Mouse (Mus musculus): ENCODE measurements around the gene Wdr66. TPM values are rescaled to one million over a fixed set of nuclear protein-coding genes. Genes with fewer than 3 reads are reported as not detected.

Wdr66 gene
- polyA plus RNA-seq, 1 experiment from 2014 or later, result 2.5 TPM

DNA sequence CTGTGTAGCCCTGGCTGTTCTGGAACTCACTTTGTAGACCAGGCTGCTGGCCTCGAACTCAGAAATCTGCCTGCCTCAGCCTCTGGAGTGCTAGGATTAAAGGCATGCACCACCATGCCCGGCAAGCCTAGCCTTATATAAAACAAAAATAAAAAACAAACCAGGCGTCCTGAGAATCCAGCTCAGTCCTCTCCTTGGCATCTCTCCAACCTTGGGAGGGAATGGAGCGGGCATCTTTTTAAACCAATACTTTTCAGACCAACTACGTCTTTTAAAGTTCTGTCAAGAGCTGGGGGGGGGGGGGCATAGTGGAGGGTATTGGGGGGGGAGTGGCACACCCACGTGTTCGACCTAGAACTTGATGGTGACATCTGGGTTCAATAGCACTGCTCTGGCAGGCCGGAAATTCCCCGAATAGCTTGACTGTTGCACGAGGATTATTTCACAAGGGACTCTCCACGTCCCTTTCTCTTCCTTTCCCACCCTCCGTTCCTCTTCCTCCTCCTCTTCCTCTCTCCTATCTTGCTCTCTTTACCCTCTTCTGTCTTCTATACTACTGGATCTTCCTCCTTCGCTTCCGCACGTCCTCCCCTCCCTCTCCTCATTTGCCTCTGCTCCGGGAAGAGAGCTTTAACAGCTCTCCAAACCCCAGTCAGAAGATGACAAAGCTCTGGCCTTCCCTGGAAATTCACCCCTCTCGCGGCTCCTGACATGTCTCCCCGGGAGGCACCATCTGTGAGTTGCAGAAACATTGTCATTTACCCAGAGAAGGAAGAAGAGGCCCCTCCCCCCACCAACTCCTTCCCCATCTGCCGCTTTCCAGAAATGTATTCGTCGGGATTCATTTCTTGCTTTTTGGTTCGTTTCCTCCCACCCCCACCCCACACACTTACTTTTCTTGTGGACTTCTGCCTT lies 5.2 kb downstream of the Wdr66 start:
- peak; percentile 77 for DNase-seq (ENCODE audit: low spot score)

DNA sequence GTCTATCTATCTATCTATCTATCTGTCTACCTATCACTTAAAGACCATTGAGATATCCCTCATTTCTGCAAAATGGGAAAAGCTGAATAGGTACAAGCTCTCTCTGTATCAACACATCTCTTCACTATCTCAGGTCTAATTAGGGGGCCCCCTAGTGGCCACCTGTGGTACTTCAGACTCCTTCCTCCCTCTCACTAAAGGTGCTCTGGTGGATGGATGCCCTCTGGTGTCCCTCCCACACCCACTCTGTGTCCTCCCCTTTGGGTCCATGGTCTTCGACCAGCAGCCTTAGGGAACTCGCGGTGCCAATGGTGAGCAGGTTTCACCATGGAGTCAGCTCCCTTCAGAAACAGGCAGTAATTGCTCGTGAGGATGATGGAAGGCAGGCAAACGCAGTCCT lies 7.1 kb downstream of the Wdr66 start:
- no peak for ATAC-seq (ENCODE audit: low read depth)
- 56% methylated on average over 5 of the region's 5 CpGs for WGBS
- Histone ChIP-seq H3K4me1 (ENCODE audit: control insufficient read depth, insufficient read depth, low read length) (no peaks in the 10 kb centered on the region), H3K9ac (ENCODE audit: low read depth, low read length) (no peak overlapping the region), H3K4me3 (ENCODE audit: low read depth, low read length) (no peak overlapping the region), H3K36me3 (ENCODE audit: control insufficient read depth, insufficient read depth, low read length) (no peaks in the 10 kb centered on the region), H3K4me2 (ENCODE audit: low read depth, low read length) (no peak overlapping the region), H3K27ac (replicated peaks; ENCODE audit: low read depth, low read length) (no peak overlapping the region), H3K9me3 (ENCODE audit: control insufficient read depth, low read length) (no peaks in the 10 kb centered on the region), H3K27me3 (replicated peaks; ENCODE audit: control insufficient read depth, insufficient read depth, low read length) (no peaks in the 10 kb centered on the region)
- DNase-seq (ENCODE audit: low spot score), result no peak

More for the DNA sequence above, 5.2 kb downstream of the Wdr66 start:
- Histone ChIP-seq H3K4me1 (ENCODE audit: control insufficient read depth, insufficient read depth, low read length) (no peaks in the 10 kb centered on the region), H3K27ac (replicated peaks; ENCODE audit: low read depth, low read length) (peak overlapping the region; percentile 88), H3K4me3 (ENCODE audit: low read depth, low read length) (peak overlapping the region; percentile 21), H3K27me3 (replicated peaks; ENCODE audit: control insufficient read depth, insufficient read depth, low read length) (no peaks in the 10 kb centered on the region), H3K9ac (ENCODE audit: low read depth, low read length) (0 out of 2 replicates have a peak overlapping the region, but pooled peaks have one; percentile 32), H3K9me3 (ENCODE audit: control insufficient read depth, low read length) (no peaks in the 10 kb centered on the region), H3K36me3 (ENCODE audit: control insufficient read depth, insufficient read depth, low read length) (no peaks in the 10 kb centered on the region), H3K4me2 (ENCODE audit: low read depth, low read length) (peak overlapping the region; percentile 47)
- ATAC-seq (ENCODE audit: low read depth), result peak; percentile 41; the same call in 1 of the 2 replicates
- WGBS, result 19% methylated on average over 23 of the region's 23 CpGs

DNA sequence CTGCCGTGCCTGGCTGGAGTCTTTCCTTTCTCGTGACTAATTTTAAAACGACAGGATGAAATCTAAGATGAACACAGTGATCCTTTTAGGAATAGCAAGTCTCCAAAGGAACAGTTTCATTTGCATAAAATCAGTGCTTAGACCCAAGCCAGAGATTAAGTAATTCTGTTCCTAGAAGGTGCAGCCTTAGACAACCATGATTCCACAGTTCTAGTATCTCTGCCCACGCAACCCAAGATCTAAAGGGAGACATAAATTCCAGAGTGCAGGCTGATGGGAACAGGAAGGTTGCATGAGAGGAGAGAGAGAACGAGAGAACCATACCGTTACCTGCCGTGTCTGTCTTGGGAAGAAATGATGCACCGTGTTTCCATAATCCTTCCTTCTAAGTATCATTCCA lies 8.8 kb downstream of the Wdr66 start:
- Histone ChIP-seq H3K9ac (ENCODE audit: low read depth, low read length) (no peak overlapping the region), H3K36me3 (ENCODE audit: control insufficient read depth, insufficient read depth, low read length) (no peaks in the 10 kb centered on the region), H3K27me3 (replicated peaks; ENCODE audit: control insufficient read depth, insufficient read depth, low read length) (no peaks in the 10 kb centered on the region), H3K4me2 (ENCODE audit: low read depth, low read length) (no peak overlapping the region), H3K9me3 (ENCODE audit: control insufficient read depth, low read length) (no peaks in the 10 kb centered on the region), H3K4me3 (ENCODE audit: low read depth, low read length) (no peak overlapping the region), H3K27ac (replicated peaks; ENCODE audit: low read depth, low read length) (no peak overlapping the region), H3K4me1 (ENCODE audit: control insufficient read depth, insufficient read depth, low read length) (no peaks in the 10 kb centered on the region)
- DNase-seq (ENCODE audit: low spot score), result no peak
- 69% methylated on average over 8 of the region's 8 CpGs for WGBS
- ATAC-seq (ENCODE audit: low read depth), result no peak

DNA sequence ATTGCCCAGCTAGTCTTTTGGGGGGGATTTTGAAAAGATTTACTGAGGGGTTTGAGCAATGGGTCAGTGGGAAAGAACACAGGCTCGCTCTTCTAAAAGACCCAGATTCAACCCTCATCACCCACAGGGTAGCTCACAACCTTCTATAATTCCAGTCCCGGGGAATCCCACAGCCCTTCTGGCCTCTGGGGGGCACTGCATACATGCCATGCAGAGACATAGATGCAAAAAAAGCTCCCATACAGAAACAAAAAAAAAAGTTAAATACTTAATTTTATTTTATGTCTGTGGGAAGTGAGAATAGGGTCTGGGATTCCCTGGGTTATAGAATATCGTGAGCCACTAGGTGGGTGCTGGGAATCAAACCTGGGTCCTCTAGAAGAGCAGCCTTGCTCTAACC lies 15.0 kb downstream of the Wdr66 start:
- no peak for DNase-seq (ENCODE audit: low spot score)
- Histone ChIP-seq H3K4me1 (ENCODE audit: control insufficient read depth, insufficient read depth, low read length) (peaks cover 7% of the 10 kb centered on the region), H3K27ac (replicated peaks; ENCODE audit: low read depth, low read length) (no peak overlapping the region), H3K27me3 (replicated peaks; ENCODE audit: control insufficient read depth, insufficient read depth, low read length) (no peaks in the 10 kb centered on the region), H3K4me2 (ENCODE audit: low read depth, low read length) (no peak overlapping the region), H3K36me3 (ENCODE audit: control insufficient read depth, insufficient read depth, low read length) (no peaks in the 10 kb centered on the region), H3K4me3 (ENCODE audit: low read depth, low read length) (no peak overlapping the region), H3K9me3 (ENCODE audit: control insufficient read depth, low read length) (peaks cover 3% of the 10 kb centered on the region; the same call in 1 of the 2 replicates), H3K9ac (ENCODE audit: low read depth, low read length) (no peak overlapping the region)
- no peak for ATAC-seq (ENCODE audit: low read depth)
- WGBS, result 85% methylated on average over 3 of the region's 3 CpGs

DNA sequence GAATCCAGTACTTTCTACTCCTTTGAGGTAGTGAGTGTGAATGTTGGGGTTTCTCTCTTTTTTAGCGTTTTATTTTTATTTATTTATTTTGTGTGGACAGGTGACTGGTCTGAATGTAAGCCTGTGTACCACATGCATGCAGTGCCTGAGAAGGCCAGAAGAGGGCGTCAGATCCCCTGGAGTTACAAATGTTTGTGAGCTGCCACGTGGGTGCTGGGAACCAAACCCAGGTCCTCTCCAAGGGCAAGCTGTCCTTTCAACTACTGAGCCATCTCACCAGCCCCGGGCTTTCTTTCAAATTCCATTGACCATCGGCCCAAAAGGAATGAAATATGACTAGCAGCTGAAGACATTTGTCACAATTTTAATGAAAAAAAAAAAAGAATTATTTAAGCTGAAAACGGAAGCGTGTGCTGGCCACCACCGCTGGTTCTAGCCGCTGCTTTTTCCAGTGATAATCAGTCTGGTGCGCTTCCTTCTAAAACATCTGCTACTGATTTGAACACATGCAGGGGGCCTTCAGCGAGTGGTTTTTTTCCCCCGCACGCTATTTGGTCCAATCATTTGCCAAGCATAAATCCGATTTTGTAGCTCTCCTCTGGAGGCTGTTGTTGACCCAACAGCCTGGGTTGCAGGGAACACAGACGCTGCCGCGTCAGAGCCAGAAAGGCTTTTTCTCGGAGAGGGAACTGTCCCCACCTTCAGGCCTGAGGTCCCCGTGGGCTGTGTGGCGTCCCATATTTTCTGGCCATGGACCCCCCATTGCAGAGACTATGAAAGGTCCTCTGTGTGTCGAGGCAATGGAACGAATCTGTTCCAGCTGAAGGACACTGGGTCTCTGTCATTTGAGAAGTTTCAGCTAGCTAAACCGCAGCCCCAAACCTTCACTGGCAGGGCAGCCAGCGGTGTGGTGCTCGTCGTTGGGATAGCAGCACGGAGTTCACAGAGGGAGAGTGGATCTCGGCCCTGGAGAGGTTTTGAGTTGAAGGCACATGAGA lies 16.9 kb downstream of the Wdr66 start:
- peak overlapping the region; percentile 76 for H3K27ac ChIP-seq (replicated peaks; ENCODE audit: low read depth, low read length)
- no peaks in the 10 kb centered on the region for H3K36me3 ChIP-seq (ENCODE audit: control insufficient read depth, insufficient read depth, low read length)
- H3K9me3 ChIP-seq (ENCODE audit: control insufficient read depth, low read length), result peaks cover 3% of the 10 kb centered on the region; the same call in 1 of the 2 replicates
- H3K4me1 ChIP-seq (ENCODE audit: control insufficient read depth, insufficient read depth, low read length), result peaks cover 7% of the 10 kb centered on the region
- H3K9ac ChIP-seq (ENCODE audit: low read depth, low read length), result no peak overlapping the region; the same call in 1 of the 2 replicates
- no peak overlapping the region for H3K4me3 ChIP-seq (ENCODE audit: low read depth, low read length)
- DNase-seq (ENCODE audit: low spot score) (peak; percentile 71), ATAC-seq (ENCODE audit: low read depth) (no peak)
- peak overlapping the region; percentile 39 for H3K4me2 ChIP-seq (ENCODE audit: low read depth, low read length)
- WGBS, result 38% methylated on average over 28 of the region's 28 CpGs
- no peaks in the 10 kb centered on the region for H3K27me3 ChIP-seq (replicated peaks; ENCODE audit: control insufficient read depth, insufficient read depth, low read length)

- Histone ChIP-seq H3K9ac (ENCODE audit: low read depth, low read length) (no peak overlapping the region), H3K9me3 (ENCODE audit: control insufficient read depth, low read length) (peaks cover 3% of the 10 kb centered on the region; the same call in 1 of the 2 replicates), H3K4me2 (ENCODE audit: low read depth, low read length) (no peak overlapping the region), H3K4me3 (ENCODE audit: low read depth, low read length) (no peak overlapping the region), H3K4me1 (ENCODE audit: control insufficient read depth, insufficient read depth, low read length) (peaks cover 7% of the 10 kb centered on the region), H3K27me3 (replicated peaks; ENCODE audit: control insufficient read depth, insufficient read depth, low read length) (no peaks in the 10 kb centered on the region), H3K36me3 (ENCODE audit: control insufficient read depth, insufficient read depth, low read length) (no peaks in the 10 kb centered on the region), H3K27ac (replicated peaks; ENCODE audit: low read depth, low read length) (no peak overlapping the region)
- ATAC-seq (ENCODE audit: low read depth), result peak; percentile 53; the same call in 1 of the 2 replicates
- WGBS, result 23% methylated on average over 11 of the region's 11 CpGs
- DNase-seq (ENCODE audit: low spot score), result no peak
These were observed 19.0 kb downstream of the Wdr66 start for GRCm38 (mm10) chr5:123270917-123271316.

DNA sequence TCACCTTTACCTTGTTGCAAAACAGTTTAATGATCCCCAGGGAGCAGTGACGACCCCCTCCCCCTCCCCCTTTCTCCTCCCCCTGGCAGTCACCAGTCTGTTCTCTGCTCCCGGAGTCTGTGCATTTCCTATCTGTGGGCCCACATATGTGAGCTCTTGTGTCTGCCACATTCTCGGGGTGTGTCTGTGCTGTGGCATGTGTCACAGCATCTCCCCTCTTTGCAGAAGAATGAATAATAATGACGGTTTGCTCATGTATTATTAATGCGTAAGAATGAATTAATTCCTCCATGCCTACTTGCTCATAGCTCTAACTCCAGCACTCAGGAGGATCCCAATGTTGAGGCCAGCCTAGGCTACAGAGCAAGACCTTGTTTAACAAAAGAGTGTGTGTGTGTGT lies 21.0 kb downstream of the Wdr66 start:
- H3K9ac ChIP-seq (ENCODE audit: low read depth, low read length), result no peak overlapping the region
- ATAC-seq (ENCODE audit: low read depth), result no peak
- DNase-seq (ENCODE audit: low spot score), result no peak
- H3K4me1 ChIP-seq (ENCODE audit: control insufficient read depth, insufficient read depth, low read length), result peaks cover 17% of the 10 kb centered on the region
- 75% methylated on average over 5 of the region's 5 CpGs for WGBS
- no peaks in the 10 kb centered on the region for H3K27me3 ChIP-seq (replicated peaks; ENCODE audit: control insufficient read depth, insufficient read depth, low read length)
- peaks cover 3% of the 10 kb centered on the region; the same call in 1 of the 2 replicates for H3K9me3 ChIP-seq (ENCODE audit: control insufficient read depth, low read length)
- H3K4me3 ChIP-seq (ENCODE audit: low read depth, low read length), result no peak overlapping the region
- no peak overlapping the region for H3K4me2 ChIP-seq (ENCODE audit: low read depth, low read length)
- no peak overlapping the region for H3K27ac ChIP-seq (replicated peaks; ENCODE audit: low read depth, low read length)
- H3K36me3 ChIP-seq (ENCODE audit: control insufficient read depth, insufficient read depth, low read length), result no peaks in the 10 kb centered on the region

- DNase-seq (ENCODE audit: low spot score) (no peak), ATAC-seq (ENCODE audit: low read depth) (no peak)
- Histone ChIP-seq H3K9ac (ENCODE audit: low read depth, low read length) (no peak overlapping the region), H3K9me3 (ENCODE audit: control insufficient read depth, low read length) (no peaks in the 10 kb centered on the region), H3K27me3 (replicated peaks; ENCODE audit: control insufficient read depth, insufficient read depth, low read length) (no peaks in the 10 kb centered on the region), H3K4me3 (ENCODE audit: low read depth, low read length) (no peak overlapping the region), H3K36me3 (ENCODE audit: control insufficient read depth, insufficient read depth, low read length) (no peaks in the 10 kb centered on the region), H3K4me1 (ENCODE audit: control insufficient read depth, insufficient read depth, low read length) (peaks cover 11% of the 10 kb centered on the region; the same call in 1 of the 2 replicates), H3K4me2 (ENCODE audit: low read depth, low read length) (no peak overlapping the region), H3K27ac (replicated peaks; ENCODE audit: low read depth, low read length) (no peak overlapping the region)
- 73% methylated on average over 9 of the region's 9 CpGs for WGBS
These were observed 24.9 kb downstream of the Wdr66 start for GRCm38 (mm10) chr5:123276636-123277341.
